9 mouse cellular contexts compared by ENCODE assay signal in the genomic region with DNA sequence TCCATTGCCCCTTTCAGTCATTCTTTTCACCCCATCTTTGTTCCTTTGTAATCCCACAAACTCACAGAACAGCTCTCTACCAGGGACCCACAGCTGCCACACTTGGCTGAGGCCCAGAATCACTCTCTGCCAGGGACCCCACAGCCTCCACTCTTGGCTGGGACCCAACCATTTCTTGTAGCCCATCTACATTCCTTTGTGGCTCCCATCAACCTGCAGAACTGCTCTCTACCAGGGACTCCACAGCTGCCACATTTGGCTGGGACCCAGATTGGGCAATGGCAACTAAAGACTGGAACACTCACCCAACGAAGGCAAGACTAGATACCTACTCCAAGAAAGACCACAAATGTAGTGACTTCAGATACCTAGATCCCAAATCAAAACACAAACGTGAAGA. TPM values are rescaled to one million over a fixed set of nuclear protein-coding genes. Genes with fewer than 3 reads are reported as not detected.
DNase-seq lines count a peak whose midpoint lies in the region; ATAC-seq and TF ChIP-seq lines count a peak whose summit lies in the region.
"Had no signal": no experiment of that assay in that cellular context is flagged by ENCODE, and none has a peak within 500 bp of the region (broad histone marks: within the 10 kb centered on the region; RNA-seq: fewer than 3 reads in every experiment).

No protein-coding gene starts in this region.

- peak; percentile 26 to 41 for DNase-seq in cerebellum, postnatal 25 days
- DNase-seq in cerebellum, adult 11 months = no peak
- DNase-seq in lung, adult 18-20 months = no peak
- DNase-seq in brain, embryonic 14.5 days (ENCODE audit: low read depth) = peak; percentile 95
- DNase-seq in kidney, postnatal 4 days = no peak
- DNase-seq: thymus, adult 18-20 months had no signal

- TF ChIP-seq CTCF in brain, embryonic 14.5 days (IDR thresholded peaks at IDR 0.05; ENCODE audit: borderline replicate concordance, extremely low read depth, insufficient read depth, insufficient read length) = no peak

- H3K27ac ChIP-seq in lung, embryonic 15.5 days = no peak overlapping the region
- H3K27ac ChIP-seq in hindbrain, embryonic 16.5 days (ENCODE audit: low read depth, low read length) = no peak overlapping the region

- H3K9ac ChIP-seq in lung, embryonic 15.5 days = no peak overlapping the region
- no peak overlapping the region for H3K9ac ChIP-seq in hindbrain, embryonic 16.5 days (ENCODE audit: low read depth, low read length)

- H3K4me1 ChIP-seq in lung, embryonic 15.5 days = peaks cover 5% of the 10 kb centered on the region
- no peaks in the 10 kb centered on the region for H3K4me1 ChIP-seq in hindbrain, embryonic 16.5 days (ENCODE audit: control insufficient read depth, insufficient read depth, low read depth, low read length)

- H3K4me3 ChIP-seq in lung, embryonic 15.5 days = no peak overlapping the region
- no peak overlapping the region for H3K4me3 ChIP-seq in hindbrain, embryonic 16.5 days (ENCODE audit: low read length)

- H3K27me3 ChIP-seq in lung, embryonic 15.5 days = no peaks in the 10 kb centered on the region
- H3K27me3 ChIP-seq in hindbrain, embryonic 16.5 days (replicated peaks; ENCODE audit: control insufficient read depth, insufficient read depth, low read length) = no peaks in the 10 kb centered on the region

- H3K9me3 ChIP-seq in lung, embryonic 15.5 days = no peaks in the 10 kb centered on the region
- H3K9me3 ChIP-seq in hindbrain, embryonic 16.5 days (ENCODE audit: control insufficient read depth, low read length) = no peaks in the 10 kb centered on the region

- no peaks in the 10 kb centered on the region for H3K36me3 ChIP-seq in lung, embryonic 15.5 days
- no peaks in the 10 kb centered on the region for H3K36me3 ChIP-seq in hindbrain, embryonic 16.5 days (ENCODE audit: control insufficient read depth, insufficient read depth, low read length)

- ATAC-seq in lung, embryonic 15.5 days (ENCODE audit: borderline replicate concordance, extremely low read depth, low FRiP score, low TSS enrichment) = peak; percentile 11; the same call in 1 of the 2 replicates
- peak; percentile 85 for ATAC-seq in hindbrain, embryonic 16.5 days
- ATAC-seq in megakaryocyte, adult 5-6 weeks (ENCODE audit: poor library complexity, severe bottlenecking) = no peak

- H3K4me2 ChIP-seq in lung, embryonic 15.5 days = no peak overlapping the region
- no peak overlapping the region for H3K4me2 ChIP-seq in hindbrain, embryonic 16.5 days (ENCODE audit: low read length)

- TF ChIP-seq POLR2A in brain, embryonic 14.5 days (IDR thresholded peaks at IDR 0.05; ENCODE audit: borderline replicate concordance, extremely low read depth, insufficient read depth, insufficient read length, poor library complexity, severe bottlenecking) = no peak

- 48% methylated on average over 2 of the region's 2 CpGs for WGBS in lung, embryonic 15.5 days
- WGBS in hindbrain, embryonic 16.5 days = 45% methylated on average over 2 of the region's 2 CpGs

RNA-seq across cellular contexts. Expression of gene Top1, which starts 35.7 kb away (rescaled TPM):
- polyA plus RNA-seq in lung, embryonic 15.5 days (2015; fragmentation: Nextera tagmentation; extraction: Ambion mirVana) = 69.8 and 69.9 TPM in 2 replicates
- polyA plus RNA-seq in brain, embryonic 14.5 days (2012; rRNA removed) = 42.7 and 63.9 TPM in 2 replicates
- 55.7 and 58.3 TPM in 2 replicates for polyA plus RNA-seq in hindbrain, embryonic 16.5 days (2015; fragmentation: Nextera tagmentation; extraction: Ambion mirVana)
- total RNA-seq in megakaryocyte, adult 5-6 weeks (2015) = 70.9 and 75.9 TPM in 2 replicates
- 99.2 and 125 TPM in 2 replicates for total RNA-seq in megakaryocyte, adult 5-6 weeks (2017)

Comparison
In these comparisons a context has a peak if more than half of its experiments do, and no peak if none do; other contexts are left out.
1. DNase-seq: peak in cerebellum, postnatal 25 days (2 of 2) and brain, embryonic 14.5 days (single experiment); none in cerebellum, adult 11 months (single experiment), lung, adult 18-20 months (0 of 2) and kidney, postnatal 4 days (0 of 2).